Mouse (Mus musculus) G1E (cell line): Measurements from ENCODE around the gene Rnf103.

Source experiments
- CTCF ChIP-seq: IDR thresholded peaks from 2 replicates; pipeline ENCODE4 v1.5.1; 2012; ENCODE audit warnings: low read depth, low read length, inconsistent platforms, mixed read lengths
- GATA1 ChIP-seq: IDR thresholded peaks from 2 replicates; pipeline ENCODE4 v1.6.1; 2012; ENCODE audit warnings: borderline replicate concordance, low read length, inconsistent platforms, mixed read lengths
- GATA2 ChIP-seq: IDR thresholded peaks from 2 replicates; pipeline ENCODE4 v1.6.1; 2012; ENCODE audit warnings: low read depth, low read length, inconsistent platforms, borderline replicate concordance
- POLR2AphosphoS5 ChIP-seq: IDR thresholded peaks from 2 replicates; pipeline ENCODE4 v1.6.1; 2012; ENCODE audit warnings: low read depth, low read length, inconsistent platforms; ENCODE audit not compliant: insufficient replicate concordance
- TAL1 ChIP-seq: conservative IDR thresholded peaks from 2 replicates; pipeline ENCODE4 v1.6.1; 2012; ENCODE audit warnings: low read depth, low read length, inconsistent platforms, mixed read lengths

- no peak for TF ChIP-seq CTCF
- TF ChIP-seq GATA1, result no peak
- no peak for TF ChIP-seq POLR2AphosphoS5
- TF ChIP-seq GATA2, result no peak
- no peak for TF ChIP-seq TAL1
These were observed 24.4 kb upstream of the Rnf103 start for GRCm38 (mm10) chr6:71469291-71469690.
